Mouse (Mus musculus) hindbrain, embryonic 13.5 days (tissue): ENCODE results near the gene Rhebl1. TPM values are rescaled to one million over a fixed set of nuclear protein-coding genes. Genes with fewer than 3 reads are reported as not detected.
"Not testable (repeated sequence)": the region's sequence is repeated elsewhere in the genome, so short reads cannot be mapped to it uniquely, and the experiment has no call there.

Experiments used
- ATAC-seq: fragments of 200-750 bp; cut with Nextera tagmentation; 2 replicates; pipeline ENCODE4 v1.8.0; 2017; ENCODE audit warnings: moderate TSS enrichment; ENCODE audit not compliant: low FRiP score
- H3K27ac ChIP-seq: fragments of 300-500 bp; sonication (generic); 2 replicates; pipeline ENCODE4 v1.5.1; 2015; ENCODE audit warnings: inconsistent platforms, mild to moderate bottlenecking, moderate library complexity
- H3K27me3 ChIP-seq: fragments of 300-500 bp; sonication (generic); 2 replicates; pipeline ENCODE4 v1.6.1; 2015; ENCODE audit warnings: mild to moderate bottlenecking, inconsistent platforms
- H3K36me3 ChIP-seq: fragments of 300-500 bp; sonication (generic); 2 replicates; pipeline ENCODE4 v1.6.1; 2015; ENCODE audit warnings: mild to moderate bottlenecking, inconsistent platforms
- H3K4me1 ChIP-seq: fragments of 300-500 bp; sonication (generic); replicated peaks from 2 replicates; pipeline ENCODE4 v1.6.1; 2015; ENCODE audit warnings: inconsistent platforms
- H3K4me2 ChIP-seq: fragments of 300-500 bp; sonication (generic); 2 replicates; pipeline ENCODE4 v1.6.1; 2015; ENCODE audit warnings: inconsistent platforms, mild to moderate bottlenecking, moderate library complexity
- H3K4me3 ChIP-seq: fragments of 300-500 bp; sonication (generic); 2 replicates; pipeline ENCODE4 v1.5.1; 2015; ENCODE audit warnings: mild to moderate bottlenecking, inconsistent platforms
- H3K9ac ChIP-seq: fragments of 300-500 bp; sonication (generic); 2 replicates; pipeline ENCODE4 v1.6.1; 2015; ENCODE audit warnings: mild to moderate bottlenecking, inconsistent platforms
- H3K9me3 ChIP-seq: fragments of 300-500 bp; sonication (generic); 2 replicates; pipeline ENCODE4 v1.6.1; 2016; ENCODE audit warnings: inconsistent platforms
- WGBS: fragments of 180-500 bp; shearing (Covaris S2); methylation state at CpG from one replicate; pipeline ENCODE4 v1.1.7; 2015; 5-methylcytosine and 5-hydroxymethylcytosine counted together
- polyA plus RNA-seq: library from polyadenylated mRNA; unstranded; fragments of >200 nt; fragmentation: Nextera tagmentation; extraction: Ambion mirVana; gene quantifications from 2 replicates; pipeline ENCODE4 v1.2.1, GENCODE M21; 2015

The Rhebl1 gene
- polyA plus RNA-seq, result 29.7 and 34.7 TPM in 2 replicates

DNA sequence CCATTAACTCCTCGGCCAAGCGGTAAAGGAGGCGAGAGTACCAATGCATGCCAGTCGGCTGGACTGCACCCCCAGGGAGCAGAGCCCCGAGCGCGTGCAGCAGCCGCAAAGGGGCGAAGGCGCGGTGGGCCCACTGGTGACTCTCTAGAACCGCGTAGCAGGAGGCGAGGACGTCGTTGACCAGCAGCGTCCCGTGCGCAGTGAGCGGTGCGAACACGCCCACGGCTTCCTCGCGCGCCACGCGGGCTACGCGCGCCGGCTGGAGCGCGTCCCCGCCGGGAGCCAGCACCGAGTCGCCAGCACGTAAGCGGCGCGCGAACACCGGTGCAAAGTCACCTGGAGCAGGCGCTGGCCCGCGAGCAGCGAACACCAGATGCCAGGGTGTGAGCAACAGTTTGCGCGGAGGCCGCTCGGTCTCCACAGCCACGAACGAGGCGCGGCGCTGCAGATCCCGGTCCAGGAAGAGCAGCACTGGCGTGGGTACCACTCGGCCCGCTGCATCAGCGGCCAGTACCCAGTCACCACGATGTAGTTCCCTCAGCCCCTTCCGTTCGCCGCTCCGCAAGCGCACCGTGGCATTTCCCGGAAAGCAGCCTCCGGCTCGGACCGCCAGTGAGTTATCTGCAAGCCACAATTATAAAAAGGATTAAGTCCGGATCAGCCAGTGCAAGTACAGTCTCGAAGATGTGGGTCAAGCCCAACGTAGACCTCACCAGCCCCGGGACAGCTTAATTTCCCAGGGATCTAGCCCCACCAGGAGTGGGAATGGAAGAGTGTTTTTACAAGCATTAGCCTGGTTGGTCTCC lies at the start of gene Rhebl1:
Rhebl1 (minus strand) TSS at position 601 of the 806 bp plus-strand sequence.
- peak within 1 kb of the TSS; percentile 49 for H3K4me3 ChIP-seq
- peaks cover 46% of the 10 kb centered on the region for H3K4me1 ChIP-seq
- no peaks in the 10 kb centered on the region for H3K36me3 ChIP-seq
- no peaks in the 10 kb centered on the region for H3K9me3 ChIP-seq
- peak within 1 kb of the TSS; percentile 95 for H3K4me2 ChIP-seq
- peak within 1 kb of the TSS; percentile 69 for H3K9ac ChIP-seq
- H3K27me3 ChIP-seq, result peaks cover 86% of the 10 kb centered on the region
- no peak within 1 kb of the TSS for H3K27ac ChIP-seq
- WGBS, result under 1% methylated on average over 77 of the region's 77 CpGs
- no peak for ATAC-seq

DNA sequence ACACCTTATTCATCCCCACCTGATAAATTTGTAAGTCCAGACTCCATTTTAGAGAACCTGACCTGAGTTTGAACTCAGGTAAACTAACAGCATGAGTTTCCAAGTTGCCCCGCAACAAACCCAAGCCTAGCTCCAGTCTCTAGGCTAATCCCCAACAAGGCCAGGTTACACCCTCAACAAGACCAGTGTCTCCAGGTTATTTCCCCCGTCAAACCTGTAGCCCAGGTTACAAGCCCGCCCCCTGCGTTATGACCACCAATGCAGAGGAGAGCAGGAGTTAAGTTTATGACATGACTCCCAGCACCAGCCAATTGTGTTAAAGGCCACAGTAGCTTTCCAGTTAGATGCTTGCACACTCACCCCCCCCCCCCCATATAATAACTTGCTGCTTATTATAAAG lies 48.8 kb upstream of the Rhebl1 start:
- Histone ChIP-seq H3K27ac (no peak overlapping the region), H3K4me2 (no peak overlapping the region), H3K27me3 (no peaks in the 10 kb centered on the region), H3K4me1 (peaks cover 15% of the 10 kb centered on the region), H3K36me3 (peaks cover 7% of the 10 kb centered on the region; the same call in 1 of the 2 replicates), H3K4me3 (no peak overlapping the region), H3K9me3 (no peaks in the 10 kb centered on the region), H3K9ac (no peak overlapping the region)
- no peak for ATAC-seq
- 76% methylated on average over 4 of the region's 4 CpGs for WGBS

DNA sequence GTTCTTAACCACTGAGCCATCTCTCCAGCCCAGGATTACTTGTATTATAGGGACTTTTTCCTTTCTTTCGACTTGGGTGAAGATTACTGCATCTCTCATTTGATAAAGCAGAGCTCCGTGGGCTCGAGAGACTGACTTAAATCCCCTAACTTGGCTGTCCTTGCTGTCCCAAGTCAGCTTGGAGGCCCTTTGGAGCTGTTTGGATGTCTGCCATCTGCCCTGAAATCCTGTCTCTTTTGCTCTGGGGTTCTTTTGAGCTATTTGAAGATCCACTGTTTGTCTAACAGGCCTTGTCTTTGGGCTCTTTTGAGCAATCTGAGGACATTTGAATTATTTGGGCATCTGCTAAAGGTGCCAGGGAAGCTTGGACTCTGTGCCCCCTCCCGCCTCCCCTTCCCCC lies 47.7 kb upstream of the Rhebl1 start:
- H3K4me1 ChIP-seq, result peaks cover 6% of the 10 kb centered on the region
- no peak overlapping the region for H3K4me3 ChIP-seq
- peaks cover 7% of the 10 kb centered on the region; the same call in 1 of the 2 replicates for H3K36me3 ChIP-seq
- no peak overlapping the region for H3K27ac ChIP-seq
- no peak overlapping the region for H3K9ac ChIP-seq
- H3K27me3 ChIP-seq, result no peaks in the 10 kb centered on the region
- H3K4me2 ChIP-seq, result no peak overlapping the region
- ATAC-seq, result no peak
- 81% methylated on average over 4 of the region's 4 CpGs for WGBS
- no peaks in the 10 kb centered on the region for H3K9me3 ChIP-seq

DNA sequence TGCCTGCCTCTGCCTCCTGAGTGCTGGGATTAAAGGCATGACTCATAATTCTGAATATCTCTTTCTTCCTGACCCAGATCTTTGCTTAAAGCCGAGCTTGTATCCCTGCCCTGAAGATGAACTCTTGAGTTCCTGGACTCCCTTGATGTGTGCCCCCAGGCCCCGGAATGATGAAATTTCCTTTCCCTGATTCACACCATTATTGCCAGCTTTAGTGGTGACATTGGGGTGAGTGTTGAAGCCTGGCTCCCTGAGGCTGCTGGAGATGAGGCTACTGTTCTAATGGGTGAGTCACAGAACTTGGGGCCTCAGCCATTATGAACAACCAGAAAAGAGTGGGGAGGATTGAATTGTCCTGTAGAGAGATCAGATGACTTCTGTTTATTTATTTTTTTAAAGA lies 47.2 kb upstream of the Rhebl1 start:
- 90% methylated on average over 2 of the region's 2 CpGs for WGBS
- Histone ChIP-seq H3K4me3 (no peak overlapping the region), H3K36me3 (peaks cover 7% of the 10 kb centered on the region; the same call in 1 of the 2 replicates), H3K27me3 (no peaks in the 10 kb centered on the region), H3K4me1 (peaks cover 4% of the 10 kb centered on the region; the same call in 1 of the 2 replicates), H3K9me3 (no peaks in the 10 kb centered on the region), H3K27ac (no peak overlapping the region), H3K9ac (no peak overlapping the region), H3K4me2 (no peak overlapping the region)
- ATAC-seq, result no peak

DNA sequence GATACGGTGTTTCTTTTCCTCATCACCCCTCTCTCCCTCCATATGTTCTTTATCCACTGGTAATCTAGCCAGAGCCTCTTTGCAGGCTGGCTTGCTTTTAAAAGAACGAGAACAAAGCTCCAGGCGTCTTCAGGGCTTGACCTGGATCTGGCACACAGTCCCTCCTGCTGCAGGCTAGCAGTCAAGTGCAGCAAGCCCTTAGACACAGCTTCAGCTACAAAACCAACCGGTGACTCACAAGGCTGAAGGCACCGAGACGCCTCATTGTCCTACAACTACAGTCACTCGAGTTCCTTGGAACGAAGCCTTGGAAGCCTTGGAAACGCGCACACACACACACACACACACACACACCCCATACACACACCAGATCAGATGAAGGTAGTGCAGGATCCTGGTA lies 46.5 kb upstream of the Rhebl1 start:
- Histone ChIP-seq H3K27me3 (no peaks in the 10 kb centered on the region), H3K36me3 (peaks cover 7% of the 10 kb centered on the region; the same call in 1 of the 2 replicates), H3K4me2 (no peak overlapping the region), H3K4me3 (no peak overlapping the region), H3K9ac (no peak overlapping the region), H3K4me1 (peaks cover 6% of the 10 kb centered on the region), H3K9me3 (no peaks in the 10 kb centered on the region), H3K27ac (no peak overlapping the region)
- ATAC-seq, result no peak
- WGBS, result 63% methylated on average over 10 of the region's 10 CpGs

DNA sequence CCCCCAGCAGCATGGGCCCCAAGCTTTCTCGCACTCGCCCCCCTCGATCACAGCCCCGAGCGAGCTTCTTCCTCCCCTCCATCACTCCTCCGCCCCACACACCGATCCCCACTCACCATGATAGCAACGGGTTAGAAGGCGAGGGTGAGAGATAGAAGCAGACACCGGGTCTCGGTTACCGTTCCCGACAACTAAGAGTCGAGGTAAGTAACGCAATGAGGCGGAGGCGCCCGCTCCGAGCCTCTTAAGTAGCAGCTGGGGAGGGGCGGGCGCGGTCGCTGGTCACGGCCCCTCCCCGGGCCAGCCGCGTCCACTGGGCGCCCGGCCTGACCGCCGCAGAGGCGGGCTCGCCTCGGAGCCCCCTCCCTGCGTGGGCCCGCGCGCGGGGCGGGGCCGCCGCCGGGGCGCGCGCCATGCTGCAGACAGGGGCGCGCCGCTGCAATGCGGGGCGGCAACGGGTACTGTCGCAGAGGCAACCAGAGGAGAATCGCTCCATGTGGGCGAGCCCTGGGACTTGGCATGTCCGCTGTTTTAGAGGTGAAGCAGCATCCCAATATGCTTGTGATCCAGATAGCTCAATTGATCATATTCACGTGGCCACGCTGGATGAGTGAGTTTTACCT lies 40.0 kb upstream of the Rhebl1 start, which contains the start of gene Tuba1b:
Tuba1b (minus strand) TSS at position 349 of the 623 bp plus-strand sequence.
- peak; percentile 96 for ATAC-seq
- H3K27ac ChIP-seq, result peak within 1 kb of the TSS; percentile 99
- H3K4me3 ChIP-seq, result peak within 1 kb of the TSS; percentile 71
- WGBS, result 1% methylated on average over 51 of the region's 58 CpGs
- H3K27me3 ChIP-seq, result no peaks in the 10 kb centered on the region
- H3K4me1 ChIP-seq, result peaks cover 23% of the 10 kb centered on the region
- H3K36me3 ChIP-seq, result peaks cover 13% of the 10 kb centered on the region
- peak within 1 kb of the TSS; percentile 92 for H3K4me2 ChIP-seq
- H3K9ac ChIP-seq, result peak within 1 kb of the TSS; percentile 86
- H3K9me3 ChIP-seq, result no peaks in the 10 kb centered on the region

DNA sequence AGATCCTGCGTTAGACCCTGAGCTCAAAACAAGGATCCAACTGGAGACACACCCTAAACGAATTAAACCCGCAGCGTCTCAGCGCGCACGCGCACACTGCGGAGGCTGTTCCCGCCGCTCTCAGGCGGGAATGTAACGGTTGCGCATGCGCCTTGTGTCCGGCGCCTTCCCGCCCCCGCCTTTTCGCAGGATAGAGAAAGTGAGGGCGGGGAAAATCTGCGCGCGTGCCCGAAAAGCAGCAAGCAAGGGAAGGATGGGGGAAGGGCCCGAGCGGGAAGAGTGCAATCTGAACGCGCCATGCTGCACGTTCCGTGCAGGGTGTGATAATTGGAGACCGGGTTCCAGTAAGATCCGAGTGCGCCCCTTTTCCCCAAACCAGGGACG lies 39.5 kb upstream of the Rhebl1 start:
- peak overlapping the region; percentile 86 for H3K9ac ChIP-seq
- H3K4me2 ChIP-seq, result peak overlapping the region; percentile 92
- H3K27ac ChIP-seq, result peak overlapping the region; percentile 99
- peaks cover 23% of the 10 kb centered on the region for H3K4me1 ChIP-seq
- H3K36me3 ChIP-seq, result peaks cover 13% of the 10 kb centered on the region
- H3K27me3 ChIP-seq, result no peaks in the 10 kb centered on the region
- under 1% methylated on average over 35 of the region's 35 CpGs for WGBS
- H3K4me3 ChIP-seq, result peak overlapping the region; percentile 71
- no peaks in the 10 kb centered on the region for H3K9me3 ChIP-seq
- ATAC-seq, result peak; percentile 90

DNA sequence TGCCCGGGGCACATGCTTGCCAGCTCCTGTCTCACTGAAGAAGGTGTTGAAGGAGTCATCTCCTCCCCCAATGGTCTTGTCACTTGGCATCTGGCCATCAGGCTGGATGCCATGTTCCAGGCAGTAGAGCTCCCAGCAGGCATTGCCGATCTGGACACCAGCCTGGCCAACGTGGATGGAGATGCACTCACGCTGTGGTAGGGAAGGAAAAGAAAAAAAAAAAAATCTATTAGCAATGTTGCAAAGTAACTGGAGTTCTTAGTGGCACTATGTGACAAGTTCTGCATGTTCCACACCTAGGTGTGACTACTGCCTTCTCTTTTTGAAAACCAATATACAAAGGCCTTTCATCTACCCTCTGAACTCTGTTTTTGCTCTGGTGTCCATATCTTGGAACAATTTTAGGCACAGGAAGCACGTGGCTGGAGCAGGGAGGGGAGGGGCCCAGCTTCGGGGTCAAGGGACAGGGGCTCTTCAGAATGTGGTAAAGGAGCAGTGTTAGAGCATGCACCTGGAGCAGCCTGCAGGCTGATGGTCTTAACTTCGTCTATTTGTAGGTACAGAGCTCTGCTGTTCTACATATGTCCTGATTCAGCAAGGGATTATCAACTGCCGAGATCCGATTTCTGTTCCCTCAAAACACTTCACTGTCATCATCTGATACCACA lies 38.8 kb upstream of the Rhebl1 start:
- H3K4me2 ChIP-seq, result peak overlapping the region; percentile 92
- peaks cover 13% of the 10 kb centered on the region for H3K36me3 ChIP-seq
- ATAC-seq, result peak; percentile 12; the same call in 1 of the 2 replicates
- H3K9ac ChIP-seq, result peak overlapping the region; percentile 86
- H3K27ac ChIP-seq, result peak overlapping the region; percentile 99
- not testable (repeated sequence) for H3K9me3 ChIP-seq, H3K27me3 ChIP-seq
- WGBS, result 14% methylated on average over 8 of the region's 9 CpGs
- peak overlapping the region; percentile 71 for H3K4me3 ChIP-seq
- H3K4me1 ChIP-seq, result peaks cover 26% of the 10 kb centered on the region

DNA sequence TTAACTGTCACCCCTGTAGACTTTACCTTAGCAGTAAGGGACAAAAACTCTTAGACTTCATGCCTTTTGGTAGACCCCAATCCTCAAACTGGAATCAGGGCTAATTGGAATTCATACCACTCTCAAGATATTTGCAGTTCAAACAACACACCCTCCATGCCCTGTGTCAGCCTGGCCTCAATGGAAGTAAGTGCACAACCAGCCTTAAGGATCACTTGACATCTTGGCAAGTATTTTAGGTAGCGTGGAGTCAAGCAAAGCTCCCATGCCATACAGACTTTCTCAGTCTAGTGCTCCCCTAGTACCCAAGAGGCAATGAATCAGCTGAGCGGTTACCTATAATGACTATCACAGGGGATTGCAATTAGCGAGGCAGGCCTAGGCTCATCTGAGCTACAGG lies 36.7 kb upstream of the Rhebl1 start:
- Histone ChIP-seq H3K27ac (no peak overlapping the region), H3K4me2 (no peak overlapping the region), H3K9ac (no peak overlapping the region), H3K4me3 (no peak overlapping the region), H3K4me1 (peaks cover 25% of the 10 kb centered on the region), H3K9me3 (no peaks in the 10 kb centered on the region), H3K36me3 (peaks cover 13% of the 10 kb centered on the region), H3K27me3 (no peaks in the 10 kb centered on the region)
- WGBS, result 75% methylated on average over 3 of the region's 3 CpGs
- no peak for ATAC-seq

DNA sequence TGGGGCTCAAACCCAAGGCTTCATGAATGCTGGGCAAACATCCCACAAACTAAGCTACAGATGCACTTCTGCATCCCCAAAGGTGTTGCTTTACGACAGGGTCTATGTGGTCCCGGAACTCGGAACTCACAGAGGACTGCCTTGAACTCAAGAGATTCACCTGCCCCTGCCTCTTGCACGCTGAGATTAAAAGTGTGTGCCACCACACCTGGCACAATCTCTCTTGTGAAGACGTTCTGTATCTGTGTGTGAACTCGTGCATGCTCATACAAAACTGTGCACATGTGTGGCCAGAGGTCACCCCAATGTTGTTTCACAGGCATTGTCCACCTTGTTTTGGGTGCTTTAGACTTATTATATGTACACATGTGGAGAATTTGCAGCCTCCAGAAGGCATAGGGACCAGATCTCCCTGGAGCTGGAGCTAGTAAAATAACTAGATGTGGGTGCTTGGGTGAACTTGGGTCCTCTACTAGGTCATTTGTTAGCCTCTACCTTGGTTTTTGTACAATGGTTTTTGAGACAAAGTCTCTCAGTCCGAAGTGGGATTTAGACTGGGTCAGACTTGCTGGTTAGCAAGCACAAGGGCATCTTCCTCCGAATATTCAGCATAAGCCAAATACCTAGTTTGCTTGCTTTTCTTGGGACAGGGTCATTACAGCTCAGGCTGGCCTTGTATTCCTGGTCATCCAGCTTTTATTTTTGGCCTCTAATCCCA lies 35.8 kb upstream of the Rhebl1 start:
- no peak overlapping the region for H3K4me3 ChIP-seq
- peaks cover 17% of the 10 kb centered on the region for H3K4me1 ChIP-seq
- H3K4me2 ChIP-seq, result no peak overlapping the region
- no peak for ATAC-seq
- no peak overlapping the region for H3K27ac ChIP-seq
- no peaks in the 10 kb centered on the region for H3K9me3 ChIP-seq
- peaks cover 13% of the 10 kb centered on the region for H3K36me3 ChIP-seq
- no peak overlapping the region for H3K9ac ChIP-seq
- H3K27me3 ChIP-seq, result no peaks in the 10 kb centered on the region
- WGBS, result 61% methylated on average over 8 of the region's 8 CpGs

DNA sequence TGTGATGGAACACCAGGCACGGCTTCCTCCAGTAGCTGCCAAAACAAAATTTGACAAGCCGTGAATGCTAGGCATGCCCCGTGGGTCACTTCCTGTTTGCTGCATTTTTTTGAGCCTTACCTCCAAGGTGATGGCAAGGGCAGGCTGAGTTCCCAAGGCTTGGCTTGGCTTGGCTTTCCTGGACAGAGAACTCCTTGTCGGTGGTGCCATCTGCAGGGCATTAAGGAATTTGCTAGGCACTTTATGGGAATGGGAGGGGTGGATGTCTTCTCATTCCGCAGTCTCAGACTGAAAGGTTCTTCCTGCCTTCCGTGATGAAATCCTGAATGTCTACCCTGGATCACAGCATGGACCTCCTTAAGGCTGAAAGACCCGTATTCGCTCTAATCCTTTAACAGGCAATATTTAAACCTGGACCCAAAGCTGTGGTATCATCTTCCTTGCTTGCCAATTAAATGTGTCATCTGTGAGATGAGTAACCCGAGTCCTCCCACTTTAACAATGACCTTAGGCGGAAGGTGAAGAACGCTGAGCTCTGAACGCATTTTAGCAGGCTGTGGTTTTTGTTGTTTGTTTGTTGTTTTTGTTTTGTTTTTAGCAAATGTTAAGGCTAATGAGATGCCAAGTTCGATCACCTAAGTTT lies 34.4 kb upstream of the Rhebl1 start:
- Histone ChIP-seq H3K4me1 (peaks cover 15% of the 10 kb centered on the region), H3K4me2 (no peak overlapping the region), H3K27ac (no peak overlapping the region), H3K4me3 (no peak overlapping the region), H3K36me3 (peaks cover 13% of the 10 kb centered on the region), H3K9me3 (no peaks in the 10 kb centered on the region), H3K9ac (no peak overlapping the region), H3K27me3 (no peaks in the 10 kb centered on the region)
- WGBS, result 15% methylated on average over 13 of the region's 13 CpGs
- ATAC-seq, result 0 out of 2 replicates have a peak, but pooled peaks have one; percentile 40
